Mouse (Mus musculus) megakaryocyte, embryonic 14.5 days (primary cell): ENCODE data around the gene Mcat. TPM values are rescaled to one million over a fixed set of nuclear protein-coding genes. Genes with fewer than 3 reads are reported as not detected.
A peak's percentile ranks its signal among the peaks of the same experiment; 100 is the strongest.

Experiments
- H3K27me3 ChIP-seq: replicated peaks from 2 replicates; pipeline ENCODE3; 2012; ENCODE audit warnings: inconsistent platforms
- H3K36me3 ChIP-seq: replicated peaks from 2 replicates; pipeline ENCODE3; 2012; ENCODE audit warnings: low read length, inconsistent platforms, mixed read lengths
- H3K4me1 ChIP-seq: 2 replicates; pipeline ENCODE4 v1.6.1; 2012; ENCODE audit warnings: inconsistent platforms
- H3K4me3 ChIP-seq: replicated peaks from 2 replicates; pipeline ENCODE3; 2012; ENCODE audit warnings: moderate library complexity, mild to moderate bottlenecking, inconsistent platforms
- H3K9me3 ChIP-seq: 2 replicates; pipeline ENCODE4 v1.6.1; 2012; ENCODE audit warnings: inconsistent platforms
- FLI1 ChIP-seq: IDR thresholded peaks from 2 replicates; pipeline ENCODE4 v1.6.1; 2012; ENCODE audit warnings: low read length, inconsistent platforms, mixed read lengths
- GATA1 ChIP-seq: IDR thresholded peaks from 3 replicates; pipeline ENCODE4 v1.6.1; 2012; ENCODE audit warnings: mixed read lengths, low read length, inconsistent platforms, borderline replicate concordance
- polyA plus RNA-seq: library from polyadenylated mRNA; stranded (reverse); fragments of >175 nt; gene quantifications from 2 replicates; pipeline ENCODE4 v1.2.3, GENCODE M21; 2012; ENCODE audit warnings: low replicate concordance; ENCODE audit not compliant: insufficient read depth

Mcat gene
- polyA plus RNA-seq, 1 experiment, result 15.3 TPM

- H3K27me3 ChIP-seq, result no peaks in the 10 kb centered on the region
- no peak for TF ChIP-seq FLI1
- peaks cover 87% of the 10 kb centered on the region for H3K4me1 ChIP-seq
- H3K9me3 ChIP-seq, result no peaks in the 10 kb centered on the region
- peak overlapping the region; percentile 90 for H3K4me3 ChIP-seq
- peaks cover 43% of the 10 kb centered on the region for H3K36me3 ChIP-seq
Measured at GRCm38 (mm10) chr15:83565434-83565833, 1.8 kb upstream of the Mcat start.

GRCm38 (mm10) chr15:83563857-83564651 lies 467 bp upstream of the Mcat start:
- peaks cover 76% of the 10 kb centered on the region for H3K4me1 ChIP-seq
- no peaks in the 10 kb centered on the region for H3K27me3 ChIP-seq
- H3K9me3 ChIP-seq, result no peaks in the 10 kb centered on the region
- H3K4me3 ChIP-seq, result peak overlapping the region; percentile 100
- TF ChIP-seq FLI1 (no peak), GATA1 (no peak)
- peaks cover 31% of the 10 kb centered on the region for H3K36me3 ChIP-seq

GRCm38 (mm10) chr15:83562626-83563270 lies 839 bp downstream of the Mcat start:
- no peaks in the 10 kb centered on the region for H3K27me3 ChIP-seq
- H3K4me1 ChIP-seq, result peaks cover 68% of the 10 kb centered on the region
- peak overlapping the region; percentile 100 for H3K4me3 ChIP-seq
- no peaks in the 10 kb centered on the region for H3K9me3 ChIP-seq
- H3K36me3 ChIP-seq, result peaks cover 19% of the 10 kb centered on the region
- TF ChIP-seq GATA1, result no peak
- TF ChIP-seq FLI1, result no peak

- no peak overlapping the region for H3K4me3 ChIP-seq
- peaks cover 5% of the 10 kb centered on the region for H3K36me3 ChIP-seq
- H3K9me3 ChIP-seq, result no peaks in the 10 kb centered on the region
- no peaks in the 10 kb centered on the region for H3K27me3 ChIP-seq
- TF ChIP-seq GATA1 (no peak), FLI1 (no peak)
- H3K4me1 ChIP-seq, result peaks cover 59% of the 10 kb centered on the region
Measured at GRCm38 (mm10) chr15:83560941-83561477, 2.6 kb downstream of the Mcat start.

GRCm38 (mm10) chr15:83555161-83555974 lies 8.2 kb downstream of the Mcat start:
- peaks cover 36% of the 10 kb centered on the region for H3K36me3 ChIP-seq
- H3K9me3 ChIP-seq, result no peaks in the 10 kb centered on the region
- peak overlapping the region; percentile 97 for H3K4me3 ChIP-seq
- peaks cover 41% of the 10 kb centered on the region for H3K4me1 ChIP-seq
- H3K27me3 ChIP-seq, result no peaks in the 10 kb centered on the region
- peak; percentile 50; the same call in 1 of the 2 replicates for TF ChIP-seq FLI1
- peak; percentile 62; the same call in 1 of the 3 replicates for TF ChIP-seq GATA1

- Histone ChIP-seq H3K36me3 (peaks cover 52% of the 10 kb centered on the region), H3K4me1 (peaks cover 39% of the 10 kb centered on the region), H3K4me3 (no peak overlapping the region), H3K9me3 (no peaks in the 10 kb centered on the region), H3K27me3 (no peaks in the 10 kb centered on the region)
- TF ChIP-seq GATA1, result no peak
- no peak for TF ChIP-seq FLI1
Measured at GRCm38 (mm10) chr15:83553831-83554230, 9.8 kb downstream of the Mcat start.

- TF ChIP-seq GATA1 (no peak), FLI1 (no peak)
Measured at GRCm38 (mm10) chr15:83550137-83550536, 13.4 kb downstream of the Mcat start.

GRCm38 (mm10) chr15:83547144-83547543 lies 16.4 kb downstream of the Mcat start:
- TF ChIP-seq GATA1 (no peak), FLI1 (no peak)

More at GRCm38 (mm10) chr15:83550137-83550536, 13.4 kb downstream of the Mcat start:
- peaks cover 89% of the 10 kb centered on the region for H3K36me3 ChIP-seq
- H3K4me3 ChIP-seq, result no peak overlapping the region
- no peaks in the 10 kb centered on the region for H3K9me3 ChIP-seq
- H3K27me3 ChIP-seq, result no peaks in the 10 kb centered on the region
- H3K4me1 ChIP-seq, result peaks cover 45% of the 10 kb centered on the region

GRCm38 (mm10) chr15:83546029-83546428 lies 17.6 kb downstream of the Mcat start:
- Histone ChIP-seq H3K4me1 (peaks cover 60% of the 10 kb centered on the region), H3K36me3 (peaks cover 93% of the 10 kb centered on the region), H3K9me3 (no peaks in the 10 kb centered on the region), H3K27me3 (peaks cover 4% of the 10 kb centered on the region), H3K4me3 (no peak overlapping the region)
- TF ChIP-seq FLI1, result no peak
- TF ChIP-seq GATA1, result no peak

More at GRCm38 (mm10) chr15:83547144-83547543, 16.4 kb downstream of the Mcat start:
- peaks cover 97% of the 10 kb centered on the region for H3K36me3 ChIP-seq
- peaks cover 49% of the 10 kb centered on the region for H3K4me1 ChIP-seq
- no peaks in the 10 kb centered on the region for H3K9me3 ChIP-seq
- H3K27me3 ChIP-seq, result peaks cover 4% of the 10 kb centered on the region
- H3K4me3 ChIP-seq, result no peak overlapping the region
